23 mouse cellular contexts compared by ENCODE assay signal in the genomic region with DNA sequence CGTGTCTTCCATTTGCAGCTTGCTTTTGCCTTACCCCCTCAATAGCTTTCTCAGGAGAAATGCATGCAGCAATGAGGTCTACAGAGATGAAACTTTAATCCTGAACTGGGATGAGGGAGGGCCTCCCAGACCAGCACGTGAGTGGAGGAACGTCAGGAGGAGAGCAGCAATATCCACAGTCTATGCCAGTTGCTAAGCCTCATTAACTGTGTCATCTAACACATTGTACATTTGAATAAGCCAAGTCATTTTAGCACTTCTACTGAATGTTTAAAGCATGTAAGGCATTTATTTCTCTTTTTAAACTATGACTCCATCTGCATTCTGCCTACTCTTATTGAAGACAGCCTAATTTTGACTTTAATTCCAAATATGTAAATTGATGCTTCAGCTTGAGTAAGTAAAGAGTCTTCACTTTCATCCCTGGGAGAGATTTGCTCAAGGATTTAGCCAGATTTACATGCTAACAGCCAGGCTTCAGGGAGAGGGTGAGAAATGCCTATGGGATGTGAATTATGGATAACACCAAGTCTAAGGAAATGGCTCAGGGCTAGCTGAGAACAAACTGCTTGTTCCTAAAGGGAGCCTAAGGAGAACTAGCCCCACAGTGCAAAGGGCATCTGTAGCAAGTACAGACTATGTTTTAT.
A peak's percentile ranks its signal among the peaks of the same experiment; 100 is the strongest.
DNase-seq lines count a peak whose midpoint lies in the region; ATAC-seq and TF ChIP-seq lines count a peak whose summit lies in the region.
"Had no signal": no experiment of that assay in that cellular context is flagged by ENCODE, and none has a peak within 500 bp of the region (broad histone marks: within the 10 kb centered on the region; RNA-seq: fewer than 3 reads in every experiment).

No protein-coding gene starts in this region.

- H3K9ac ChIP-seq in midbrain, embryonic 13.5 days (replicated peaks): no peak overlapping the region
- H3K9ac ChIP-seq: heart, embryonic 13.5 days; limb, embryonic 12.5 days; liver, embryonic 13.5 days; lung, embryonic 15.5 days; stomach, embryonic 15.5 days had no signal

- ATAC-seq in midbrain, embryonic 13.5 days: peak; percentile 53; the same call in 1 of the 2 replicates
- ATAC-seq: hindbrain, embryonic 16.5 days; intestine, postnatal 0 days had no signal

- no peak overlapping the region for H3K4me2 ChIP-seq in midbrain, embryonic 13.5 days (replicated peaks)
- H3K4me2 ChIP-seq: heart, embryonic 13.5 days; limb, embryonic 12.5 days; liver, embryonic 13.5 days; lung, embryonic 15.5 days; stomach, embryonic 15.5 days had no signal

- TF ChIP-seq CTCF in brain, embryonic 14.5 days (IDR thresholded peaks at IDR 0.05; ENCODE audit: borderline replicate concordance, extremely low read depth, insufficient read depth, insufficient read length): no peak
- TF ChIP-seq CTCF in cortical plate, adult 2 months (IDR thresholded peaks at IDR 0.05; ENCODE audit: extremely low read depth, insufficient read depth, low read length): no peak

- no peak for TF ChIP-seq POLR2A in brain, embryonic 14.5 days (IDR thresholded peaks at IDR 0.05; ENCODE audit: borderline replicate concordance, extremely low read depth, insufficient read depth, insufficient read length, poor library complexity, severe bottlenecking)
- TF ChIP-seq POLR2A in cortical plate, adult 2 months (IDR thresholded peaks at IDR 0.05; ENCODE audit: extremely low read depth, insufficient read depth, low read length): no peak

- DNase-seq in left cerebral cortex, adult 18-20 months (ENCODE audit: low spot score in 2 of 2): peak; percentile 5 to 16
- no peak for DNase-seq in left cerebral cortex, adult 11 months (ENCODE audit: low spot score)
- DNase-seq in brain, embryonic 14.5 days (ENCODE audit: low read depth): peak; percentile 52
- DNase-seq in adrenal gland, adult 8-10 months: no peak
- no peak for DNase-seq in spleen, postnatal 4 days (ENCODE audit: low spot score in 2 of 2)
- DNase-seq: cerebellum, adult 11 months; cerebellum, postnatal 14 days; gastrocnemius, adult 2 months; heart, postnatal 36 days; kidney, postnatal 10 days; liver, embryonic 13.5 days; retina, postnatal 1 day; spleen, adult 18-20 months had no signal

- H3K36me3 ChIP-seq in midbrain, embryonic 13.5 days: no peaks in the 10 kb centered on the region
- H3K36me3 ChIP-seq: heart, embryonic 13.5 days; limb, embryonic 12.5 days; liver, embryonic 13.5 days; lung, embryonic 15.5 days; stomach, embryonic 15.5 days had no signal

- no peak overlapping the region for H3K4me3 ChIP-seq in cortical plate, adult 2 months (ENCODE audit: insufficient read depth, low read length)
- no peak overlapping the region for H3K4me3 ChIP-seq in midbrain, embryonic 13.5 days (replicated peaks)
- H3K4me3 ChIP-seq: gastrocnemius, adult 2 months; heart, embryonic 13.5 days; layer of hippocampus, adult 2 months; limb, embryonic 12.5 days; liver, embryonic 13.5 days; lung, embryonic 15.5 days; myocyte; stomach, embryonic 15.5 days had no signal

- H3K4me1 ChIP-seq in cortical plate, adult 2 months (ENCODE audit: control insufficient read depth, insufficient read depth, low read length): peaks cover 4% of the 10 kb centered on the region; the same call in 1 of the 2 replicates
- H3K4me1 ChIP-seq in midbrain, embryonic 13.5 days (replicated peaks): no peaks in the 10 kb centered on the region
- H3K4me1 ChIP-seq: heart, embryonic 13.5 days; limb, embryonic 12.5 days; liver, embryonic 13.5 days; lung, embryonic 15.5 days; stomach, embryonic 15.5 days had no signal

- H3K9me3 ChIP-seq in midbrain, embryonic 13.5 days: no peaks in the 10 kb centered on the region
- H3K9me3 ChIP-seq: heart, embryonic 13.5 days; limb, embryonic 12.5 days; liver, embryonic 13.5 days; lung, embryonic 15.5 days; stomach, embryonic 15.5 days had no signal

- H3K27ac ChIP-seq in cortical plate, adult 2 months (ENCODE audit: insufficient read depth, low read length): peak overlapping the region; percentile 25; the same call in 1 of the 2 replicates
- no peak overlapping the region for H3K27ac ChIP-seq in midbrain, embryonic 13.5 days
- H3K27ac ChIP-seq: gastrocnemius, adult 2 months; heart, embryonic 13.5 days; layer of hippocampus, adult 2 months; limb, embryonic 12.5 days; liver, embryonic 13.5 days; lung, embryonic 15.5 days; stomach, embryonic 15.5 days had no signal

- H3K27me3 ChIP-seq in midbrain, embryonic 13.5 days: no peaks in the 10 kb centered on the region
- H3K27me3 ChIP-seq: heart, embryonic 13.5 days; limb, embryonic 12.5 days; liver, embryonic 13.5 days; lung, embryonic 15.5 days; stomach, embryonic 15.5 days had no signal

- 57% methylated on average over 3 of the region's 3 CpGs for WGBS in midbrain, embryonic 13.5 days

Comparison
In these comparisons a context has a peak if more than half of its experiments do, and no peak if none do; other contexts are left out.
1. DNase-seq: peak in left cerebral cortex, adult 18-20 months (2 of 2) and brain, embryonic 14.5 days (single experiment); none in left cerebral cortex, adult 11 months (single experiment), adrenal gland, adult 8-10 months (single experiment) and spleen, postnatal 4 days (0 of 2).